Mouse (Mus musculus) intestine, embryonic 15.5 days (tissue): Measurements from ENCODE around the gene Myh6. TPM values are rescaled to one million over a fixed set of nuclear protein-coding genes. Genes with fewer than 3 reads are reported as not detected.
A peak's percentile ranks its signal among the peaks of the same experiment; 100 is the strongest.

ENCODE experiments used
- ATAC-seq: fragments of 200-750 bp; cut with Nextera tagmentation; 2 replicates; pipeline ENCODE4 v1.8.0; 2017; ENCODE audit warnings: moderate TSS enrichment, moderate library complexity
- H3K27ac ChIP-seq: fragments of 300-500 bp; sonication (generic); 2 replicates; pipeline ENCODE4 v1.5.1; 2015; ENCODE audit warnings: mild to moderate bottlenecking, inconsistent platforms
- H3K27me3 ChIP-seq: fragments of 300-500 bp; sonication (generic); replicated peaks from 2 replicates; pipeline ENCODE4 v1.6.1; 2015; ENCODE audit warnings: inconsistent platforms
- H3K36me3 ChIP-seq: fragments of 300-500 bp; sonication (generic); 2 replicates; pipeline ENCODE4 v1.6.1; 2015; ENCODE audit warnings: inconsistent platforms
- H3K4me1 ChIP-seq: fragments of 300-500 bp; sonication (generic); replicated peaks from 2 replicates; pipeline ENCODE4 v1.6.1; 2015; ENCODE audit warnings: inconsistent platforms
- H3K4me2 ChIP-seq: fragments of 300-500 bp; sonication (generic); replicated peaks from 2 replicates; pipeline ENCODE4 v1.6.1; 2015; ENCODE audit warnings: mild to moderate bottlenecking, inconsistent platforms
- H3K4me3 ChIP-seq: fragments of 300-500 bp; sonication (generic); replicated peaks from 2 replicates; pipeline ENCODE4 v1.5.1; 2015; ENCODE audit warnings: inconsistent platforms
- H3K9ac ChIP-seq: fragments of 300-500 bp; sonication (generic); 2 replicates; pipeline ENCODE4 v1.6.1; 2015; ENCODE audit warnings: inconsistent platforms
- H3K9me3 ChIP-seq: fragments of 300-500 bp; sonication (generic); 2 replicates; pipeline ENCODE4 v1.6.1; 2016; ENCODE audit warnings: inconsistent platforms
- WGBS: fragments of 180-500 bp; shearing (Covaris S2); methylation state at CpG from one replicate; pipeline ENCODE4 v1.1.7; 2015; 5-methylcytosine and 5-hydroxymethylcytosine counted together
- polyA plus RNA-seq: library from polyadenylated mRNA; unstranded; fragments of >200 nt; fragmentation: Nextera tagmentation; extraction: Ambion mirVana; gene quantifications from 2 replicates; pipeline ENCODE4 v1.2.1, GENCODE M21; 2015

Gene Myh6
- polyA plus RNA-seq, 1 experiment from 2014 or later: 0.44 TPM

DNA sequence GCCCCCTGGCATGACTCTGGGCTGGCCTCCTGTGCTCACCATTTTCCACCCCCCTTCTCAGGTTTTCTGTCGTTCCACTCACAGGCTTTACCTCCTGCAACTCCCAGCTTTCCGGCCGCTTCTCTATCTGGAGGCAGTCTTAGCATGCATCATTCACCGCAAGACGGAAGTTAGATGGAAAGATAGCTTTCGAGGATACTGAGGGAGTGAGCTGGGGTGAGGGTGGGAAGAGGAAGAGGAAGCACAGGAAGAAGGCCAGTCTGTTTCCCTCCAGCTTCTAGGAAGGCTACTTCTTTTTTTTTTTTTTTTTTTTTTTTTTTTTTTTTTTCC is 29.9 kb downstream of the Myh6 start:
- H3K4me2 ChIP-seq: no peak overlapping the region
- peaks cover 12% of the 10 kb centered on the region; the same call in 1 of the 2 replicates for H3K4me1 ChIP-seq
- H3K4me3 ChIP-seq: no peak overlapping the region
- H3K27ac ChIP-seq: no peak overlapping the region
- H3K36me3 ChIP-seq: no peaks in the 10 kb centered on the region
- H3K9ac ChIP-seq: no peak overlapping the region
- H3K9me3 ChIP-seq: no peaks in the 10 kb centered on the region
- 53% methylated on average over 6 of the region's 6 CpGs for WGBS
- H3K27me3 ChIP-seq: no peaks in the 10 kb centered on the region
- no peak for ATAC-seq

DNA sequence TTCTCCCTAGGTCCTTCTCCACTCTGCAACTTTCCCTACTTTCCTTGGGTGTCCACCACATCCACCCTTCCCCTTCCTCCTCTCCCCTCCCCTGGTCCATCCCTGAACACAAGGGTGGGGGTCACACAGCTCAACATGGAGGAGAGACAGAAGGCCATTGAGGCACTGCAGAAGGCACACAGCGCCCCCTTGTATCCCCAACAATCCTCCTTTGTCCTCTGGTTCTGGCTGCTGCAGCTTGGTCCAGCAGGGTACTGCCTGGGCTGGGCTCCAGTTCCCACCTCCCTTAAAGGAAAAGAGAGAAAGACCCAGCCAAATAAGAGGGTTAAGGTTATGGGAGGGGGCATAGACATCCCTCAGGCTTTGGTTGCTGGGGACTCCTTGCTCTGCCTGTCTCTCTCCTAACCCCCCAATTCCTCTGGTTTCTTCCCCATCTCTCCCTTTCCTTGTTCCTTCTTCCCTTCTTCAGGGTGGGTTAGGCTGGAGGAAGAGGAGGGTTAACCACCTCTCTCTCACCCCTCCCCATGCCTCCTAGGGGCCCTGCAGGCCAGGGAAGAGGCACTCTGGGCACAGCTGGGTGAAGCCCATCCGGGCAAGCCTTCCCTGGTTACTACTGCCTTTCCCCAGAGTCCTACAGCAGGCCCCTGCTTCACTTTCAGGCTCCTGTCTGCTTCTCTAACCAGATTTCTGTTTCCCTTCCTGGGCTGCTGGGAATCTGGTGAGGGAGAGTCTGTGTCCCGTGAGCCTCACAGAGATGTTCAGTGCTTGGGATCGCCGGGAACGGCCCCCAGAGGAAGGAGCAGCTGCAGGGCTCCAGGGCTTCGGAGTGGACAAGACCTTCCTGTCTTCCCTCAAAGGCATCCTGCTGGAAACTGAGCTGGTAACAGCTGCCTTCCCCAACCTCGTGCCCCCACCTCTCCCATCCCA is 30.6 kb downstream of the Myh6 start, which contains the start of gene Cmtm5:
Cmtm5 (plus strand) TSS at position 358 of the 927 bp plus-strand sequence.
- H3K4me2 ChIP-seq: no peak within 1 kb of the TSS
- 48% methylated on average over 8 of the region's 8 CpGs for WGBS

DNA sequence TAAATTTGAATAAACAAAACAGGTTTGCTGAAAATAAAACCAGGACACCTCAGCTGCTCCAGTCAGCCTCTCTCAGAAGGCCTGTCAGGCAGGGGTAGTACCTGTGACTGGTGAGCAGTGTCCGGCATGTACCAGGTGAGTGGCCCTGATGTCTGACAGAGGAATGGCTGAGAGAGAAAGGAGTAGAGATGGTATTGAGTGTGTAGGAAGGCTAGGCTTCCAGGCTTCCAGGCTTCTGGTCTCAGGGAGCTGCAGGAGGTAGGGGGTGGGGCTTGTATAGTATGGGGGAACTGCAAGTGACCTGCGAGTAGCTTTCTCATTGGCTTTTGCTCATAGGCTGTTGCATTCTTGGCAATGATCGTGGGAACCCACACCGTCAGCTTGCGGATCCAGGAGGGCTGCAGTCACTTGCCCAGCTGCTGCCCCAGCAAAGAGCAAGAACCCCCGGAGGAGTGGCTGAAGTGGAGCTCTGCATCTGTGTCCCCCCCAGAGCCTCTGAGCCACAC is 34.0 kb downstream of the Myh6 start, which contains the start of gene Il25:
Il25 (plus strand) TSS at position 51 of the 506 bp plus-strand sequence.
- no peak within 1 kb of the TSS for H3K4me2 ChIP-seq
- peaks cover 20% of the 10 kb centered on the region for H3K4me1 ChIP-seq
- 38% methylated on average over 6 of the region's 6 CpGs for WGBS
- H3K9ac ChIP-seq: no peak within 1 kb of the TSS
- no peak within 1 kb of the TSS for H3K27ac ChIP-seq
- no peaks in the 10 kb centered on the region for H3K27me3 ChIP-seq
- ATAC-seq: peak; percentile 33; the same call in 1 of the 2 replicates
- H3K36me3 ChIP-seq: no peaks in the 10 kb centered on the region
- no peak within 1 kb of the TSS for H3K4me3 ChIP-seq
- no peaks in the 10 kb centered on the region for H3K9me3 ChIP-seq

More for the DNA sequence above, 30.6 kb downstream of the Myh6 start, which contains the start of gene Cmtm5:
- Histone ChIP-seq H3K9me3 (no peaks in the 10 kb centered on the region), H3K4me1 (peaks cover 18% of the 10 kb centered on the region; the same call in 1 of the 2 replicates), H3K36me3 (no peaks in the 10 kb centered on the region), H3K27ac (peak within 1 kb of the TSS; percentile 56), H3K9ac (no peak within 1 kb of the TSS), H3K27me3 (no peaks in the 10 kb centered on the region), H3K4me3 (no peak within 1 kb of the TSS)
- no peak for ATAC-seq

DNA sequence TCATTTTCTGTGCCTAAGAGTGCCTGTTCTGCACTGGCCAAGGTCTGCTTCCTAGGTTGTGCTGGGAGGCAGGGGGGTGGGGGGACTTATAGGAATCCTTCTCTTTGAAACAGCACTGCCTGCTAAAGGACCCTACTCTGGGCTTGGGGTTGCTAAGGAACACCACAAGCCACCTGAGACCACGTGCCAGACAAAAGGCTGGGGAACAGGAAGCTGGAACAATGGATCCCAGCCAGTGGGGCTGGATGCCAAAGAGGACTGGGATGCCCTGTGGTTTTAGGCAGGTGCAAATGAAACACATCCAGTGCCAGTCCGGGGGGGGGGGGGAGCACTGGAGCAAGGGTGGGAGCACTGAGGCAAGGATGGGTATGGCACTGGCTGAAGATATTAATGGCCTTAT is 36.3 kb downstream of the Myh6 start:
- no peak for ATAC-seq
- H3K27me3 ChIP-seq: peaks cover 15% of the 10 kb centered on the region; the same call in 1 of the 2 replicates
- H3K4me3 ChIP-seq: no peak overlapping the region
- H3K9me3 ChIP-seq: no peaks in the 10 kb centered on the region
- H3K4me1 ChIP-seq: peaks cover 26% of the 10 kb centered on the region
- WGBS: 23% methylated on average over 2 of the region's 2 CpGs
- H3K36me3 ChIP-seq: no peaks in the 10 kb centered on the region
- no peak overlapping the region for H3K4me2 ChIP-seq
- H3K9ac ChIP-seq: no peak overlapping the region
- no peak overlapping the region for H3K27ac ChIP-seq

DNA sequence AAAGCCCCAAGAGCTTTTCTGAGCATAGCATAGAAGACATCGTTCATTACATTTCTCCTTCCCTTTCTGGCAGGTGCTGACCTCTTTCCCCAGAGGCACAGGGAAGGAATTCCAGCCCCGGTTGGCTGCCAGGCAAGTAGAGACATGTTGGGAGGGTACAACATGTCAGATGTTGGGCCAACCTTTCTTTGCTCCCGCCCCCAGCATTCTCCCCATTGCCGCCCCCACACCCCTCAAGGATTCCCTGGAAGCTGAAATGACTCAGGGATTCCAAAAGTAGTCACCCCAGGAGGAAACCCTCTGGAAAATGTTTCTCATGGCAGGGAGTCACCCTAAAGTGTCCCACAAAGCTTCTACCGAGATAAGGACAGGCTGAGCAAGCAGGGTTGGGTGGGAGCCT is 36.9 kb downstream of the Myh6 start:
- H3K4me3 ChIP-seq: no peak overlapping the region
- no peak overlapping the region for H3K4me2 ChIP-seq
- peaks cover 28% of the 10 kb centered on the region for H3K4me1 ChIP-seq
- WGBS: 65% methylated on average over 5 of the region's 5 CpGs
- peaks cover 15% of the 10 kb centered on the region; the same call in 1 of the 2 replicates for H3K27me3 ChIP-seq
- no peak for ATAC-seq
- H3K9ac ChIP-seq: no peak overlapping the region
- H3K36me3 ChIP-seq: no peaks in the 10 kb centered on the region
- no peaks in the 10 kb centered on the region for H3K9me3 ChIP-seq
- H3K27ac ChIP-seq: no peak overlapping the region

DNA sequence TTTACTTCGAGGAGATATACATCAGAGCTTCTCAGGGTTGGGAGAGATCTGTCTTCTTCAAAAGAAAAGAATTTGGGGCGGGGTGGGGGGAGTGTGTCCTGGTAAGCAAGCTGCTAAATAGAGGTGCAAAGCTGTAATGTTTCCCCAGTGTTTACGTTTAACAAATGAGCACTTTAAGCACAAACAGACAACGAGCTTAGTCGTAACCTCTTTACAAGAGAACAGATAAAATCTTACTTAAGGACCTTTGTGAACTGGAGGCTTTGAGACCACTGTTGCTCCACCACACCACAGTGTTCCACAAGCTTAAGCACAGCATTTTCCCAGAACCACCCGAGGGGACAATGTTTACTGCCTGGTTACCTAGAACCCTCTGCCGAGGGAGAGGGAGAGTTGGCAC is 39.4 kb downstream of the Myh6 start:
- no peaks in the 10 kb centered on the region for H3K36me3 ChIP-seq
- H3K4me1 ChIP-seq: peaks cover 30% of the 10 kb centered on the region
- H3K27ac ChIP-seq: peak overlapping the region; percentile 99
- no peak for ATAC-seq
- peak overlapping the region; percentile 86 for H3K9ac ChIP-seq
- no peaks in the 10 kb centered on the region for H3K9me3 ChIP-seq
- peaks cover 15% of the 10 kb centered on the region; the same call in 1 of the 2 replicates for H3K27me3 ChIP-seq
- WGBS: 21% methylated on average over 7 of the region's 7 CpGs
- peak overlapping the region; percentile 94 for H3K4me2 ChIP-seq
- peak overlapping the region; percentile 58 for H3K4me3 ChIP-seq

DNA sequence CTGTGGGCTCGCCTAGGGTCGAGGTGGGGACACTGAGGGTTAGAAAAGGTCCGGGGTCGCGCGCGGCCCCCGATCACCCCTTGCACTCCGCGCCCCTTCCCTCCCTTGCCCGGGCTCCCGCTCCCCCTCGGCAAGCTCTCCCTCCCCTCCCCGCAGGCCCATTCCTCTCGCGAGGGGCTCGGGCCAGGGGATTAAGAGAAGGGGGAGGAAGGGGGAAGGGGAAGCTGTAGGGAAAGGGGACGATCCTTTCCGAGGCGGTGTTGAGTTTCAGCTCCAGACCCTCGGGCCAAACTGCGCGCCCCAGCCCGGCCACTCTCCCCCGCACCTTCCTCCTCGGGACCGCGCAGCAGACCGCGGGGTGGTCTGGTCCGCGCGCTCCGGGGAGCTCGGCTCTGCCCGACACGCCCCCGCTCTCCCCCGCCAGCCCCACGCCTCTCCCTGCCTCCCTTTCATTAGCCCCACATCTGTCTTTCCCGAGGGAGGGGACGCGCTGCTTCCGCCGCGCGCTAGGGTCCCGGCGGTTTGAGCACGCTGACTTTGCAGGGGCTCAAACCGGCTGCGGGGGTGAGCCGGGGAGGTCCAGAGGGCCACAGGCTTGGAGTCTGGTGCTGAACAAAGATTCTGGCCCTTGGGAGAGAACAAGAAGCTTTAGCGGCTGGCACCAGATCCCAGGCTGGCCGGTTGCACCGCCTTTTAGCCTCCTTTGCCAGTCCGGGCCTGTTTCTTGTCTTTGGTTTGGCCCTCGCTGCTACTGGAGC is 40.1 kb downstream of the Myh6 start:
- H3K27ac ChIP-seq: peak overlapping the region; percentile 99
- peaks cover 5% of the 10 kb centered on the region; the same call in 1 of the 2 replicates for H3K36me3 ChIP-seq
- peaks cover 15% of the 10 kb centered on the region; the same call in 1 of the 2 replicates for H3K27me3 ChIP-seq
- no peaks in the 10 kb centered on the region for H3K9me3 ChIP-seq
- H3K4me1 ChIP-seq: peaks cover 25% of the 10 kb centered on the region
- peak overlapping the region; percentile 58 for H3K4me3 ChIP-seq
- H3K9ac ChIP-seq: peak overlapping the region; percentile 86
- 1% methylated on average over 56 of the region's 58 CpGs for WGBS
- H3K4me2 ChIP-seq: peak overlapping the region; percentile 94
- ATAC-seq: peak; percentile 83

DNA sequence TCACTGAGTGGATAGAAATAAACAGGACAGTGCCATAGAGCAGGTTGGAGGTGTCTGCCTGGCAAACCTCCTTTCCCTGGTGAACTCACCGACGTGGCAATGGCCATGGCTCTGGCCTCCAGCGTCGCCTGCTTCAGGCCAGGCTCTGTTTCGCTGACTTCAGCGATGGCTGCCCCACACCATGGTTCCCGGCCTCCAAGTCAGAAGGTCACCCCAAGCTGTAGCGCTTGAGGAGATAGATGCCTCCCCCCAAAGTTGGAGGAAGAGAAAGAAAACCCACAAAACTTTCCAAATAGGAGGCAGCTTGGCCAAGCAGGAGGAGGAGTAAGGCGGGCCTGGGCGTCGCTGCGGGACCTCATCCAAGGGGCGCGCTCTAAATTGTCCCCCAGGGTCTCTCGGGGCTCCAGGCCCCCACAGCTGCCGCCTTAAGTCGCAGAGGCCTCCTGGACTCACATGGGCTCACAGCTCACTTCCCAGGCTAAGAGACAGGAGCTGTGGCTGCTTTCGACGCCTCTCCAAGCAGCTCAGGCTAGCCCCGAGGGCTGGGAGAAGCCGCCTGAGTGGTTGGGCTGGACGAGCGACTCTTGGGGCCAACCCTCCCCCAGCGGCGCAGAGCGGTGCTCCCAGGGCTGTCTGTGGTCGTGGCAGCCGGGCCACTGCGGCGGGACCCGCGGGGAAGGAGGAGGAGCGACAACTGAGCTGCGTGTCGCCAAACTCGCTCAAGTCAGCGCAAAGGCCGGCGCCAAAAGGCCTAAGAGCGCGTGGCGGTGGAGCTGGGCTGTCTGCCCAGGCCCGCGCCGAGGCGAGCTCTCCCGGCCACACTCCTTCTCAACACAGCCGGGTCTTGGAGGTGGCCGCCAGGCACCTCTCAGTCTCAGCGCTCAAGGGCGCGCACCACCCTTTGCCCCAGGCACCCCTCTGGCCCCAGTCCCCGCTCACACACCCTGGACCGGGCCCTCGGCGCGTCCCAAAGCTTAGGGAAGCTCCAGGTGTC is 41.1 kb downstream of the Myh6 start, which contains the start of gene Efs:
Efs (minus strand) TSS at position 778 of the 994 bp plus-strand sequence.
- 3% methylated on average over 57 of the region's 57 CpGs for WGBS
- no peaks in the 10 kb centered on the region for H3K9me3 ChIP-seq
- peak; percentile 68 for ATAC-seq
- peak within 1 kb of the TSS; percentile 58 for H3K4me3 ChIP-seq
- H3K27ac ChIP-seq: peak within 1 kb of the TSS; percentile 99
- H3K36me3 ChIP-seq: peaks cover 5% of the 10 kb centered on the region; the same call in 1 of the 2 replicates
- H3K27me3 ChIP-seq: peaks cover 15% of the 10 kb centered on the region; the same call in 1 of the 2 replicates
- peaks cover 21% of the 10 kb centered on the region for H3K4me1 ChIP-seq
- peak within 1 kb of the TSS; percentile 86 for H3K9ac ChIP-seq
- peak within 1 kb of the TSS; percentile 94 for H3K4me2 ChIP-seq

DNA sequence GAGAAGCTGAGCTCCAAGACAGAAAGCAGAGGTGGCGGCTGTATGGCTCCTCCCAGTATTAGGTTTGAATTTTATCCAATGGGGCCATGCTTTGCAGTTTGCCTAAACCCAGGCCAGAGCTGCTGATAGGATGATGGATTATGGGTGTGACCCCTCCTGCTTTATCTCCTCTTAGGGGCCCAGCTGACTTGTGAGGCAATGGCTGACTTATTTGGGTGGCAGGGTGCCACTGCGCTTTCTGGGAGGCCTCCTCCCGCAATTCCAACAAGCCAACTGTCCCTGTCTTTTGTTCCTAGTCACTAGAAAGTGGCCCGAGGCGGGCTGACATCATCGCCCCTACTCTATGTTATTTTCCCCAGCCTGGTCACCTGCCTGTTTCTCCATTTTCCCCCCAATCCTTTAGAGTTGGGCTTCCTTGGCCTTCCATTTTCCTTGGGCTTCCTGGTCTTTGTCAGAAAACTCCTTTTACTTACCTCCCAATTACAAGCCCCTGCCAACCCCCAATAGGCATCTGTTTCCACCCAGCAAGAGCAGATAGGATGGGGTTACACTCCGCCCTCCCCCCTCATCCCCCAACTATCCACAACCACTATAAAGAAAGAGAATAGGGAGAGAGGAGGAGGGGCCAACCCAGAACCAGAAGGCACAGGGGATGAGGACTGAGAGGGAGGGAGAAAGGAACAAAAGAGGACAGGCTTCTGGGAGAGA is 41.9 kb downstream of the Myh6 start:
- ATAC-seq: peak; percentile 50
- WGBS: 20% methylated on average over 7 of the region's 7 CpGs

DNA sequence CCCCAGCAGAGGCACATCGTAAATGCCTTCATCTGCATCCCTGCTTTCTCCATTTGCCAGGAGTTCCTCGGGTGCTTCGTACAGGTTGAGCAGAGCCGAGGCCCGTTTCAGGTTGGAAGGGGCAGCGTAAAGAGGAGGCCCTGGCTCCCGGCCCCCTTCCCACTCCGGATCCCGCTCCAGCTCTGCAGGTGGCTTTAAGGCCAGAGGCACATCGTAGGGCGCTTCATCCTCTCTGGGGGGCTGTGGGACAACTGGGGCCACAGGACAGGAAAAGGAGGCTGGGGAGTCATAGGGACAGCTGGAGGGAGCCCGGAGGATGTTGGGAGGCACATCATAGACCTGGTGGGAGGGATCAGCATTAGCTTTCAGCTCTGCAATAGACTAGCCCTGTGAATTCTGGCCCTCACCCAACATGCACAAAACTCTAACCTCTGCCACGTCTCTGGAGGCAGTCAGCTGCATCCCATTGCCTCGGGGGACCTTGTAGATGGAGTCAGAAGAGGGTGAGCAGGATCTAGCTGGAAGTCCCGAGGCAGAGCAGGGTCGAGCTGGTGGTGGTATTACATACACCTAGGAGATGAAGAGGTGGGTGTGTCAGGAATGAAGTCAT is 46.5 kb downstream of the Myh6 start:
- no peak overlapping the region for H3K4me2 ChIP-seq
- no peaks in the 10 kb centered on the region for H3K9me3 ChIP-seq
- WGBS: 86% methylated on average over 16 of the region's 16 CpGs
- H3K27ac ChIP-seq: no peak overlapping the region
- no peaks in the 10 kb centered on the region for H3K27me3 ChIP-seq
- peaks cover 10% of the 10 kb centered on the region for H3K4me1 ChIP-seq
- peaks cover 13% of the 10 kb centered on the region; the same call in 1 of the 2 replicates for H3K36me3 ChIP-seq
- no peak overlapping the region for H3K9ac ChIP-seq
- no peak for ATAC-seq
- H3K4me3 ChIP-seq: no peak overlapping the region

More for the DNA sequence above, 41.9 kb downstream of the Myh6 start:
- peak overlapping the region; percentile 94 for H3K4me2 ChIP-seq
- H3K36me3 ChIP-seq: peaks cover 5% of the 10 kb centered on the region; the same call in 1 of the 2 replicates
- peaks cover 15% of the 10 kb centered on the region; the same call in 1 of the 2 replicates for H3K27me3 ChIP-seq
- H3K9ac ChIP-seq: peak overlapping the region; percentile 86
- peak overlapping the region; percentile 99 for H3K27ac ChIP-seq
- no peaks in the 10 kb centered on the region for H3K9me3 ChIP-seq
- H3K4me1 ChIP-seq: peaks cover 21% of the 10 kb centered on the region
- H3K4me3 ChIP-seq: peak overlapping the region; percentile 58
